Mouse (Mus musculus): ENCODE measurements at regions not wholly inside any gene's neighbourhood (a gene's known extent, or its start where the extent isn't known, plus 50 kb on each side); places are given as distances from the start of the nearest gene placed in this dataset.

- no peak for DNase-seq
Observed at GRCm38 (mm10) chr9:23535872-23536271, 313.0 kb downstream of the Bmper start.

GRCm38 (mm10) chr9:23538051-23538450 lies 315.2 kb downstream of the Bmper start:
- DNase-seq, result no peak

GRCm38 (mm10) chr9:23551692-23552091 lies 328.8 kb downstream of the Bmper start:
- no peak for DNase-seq

DNA sequence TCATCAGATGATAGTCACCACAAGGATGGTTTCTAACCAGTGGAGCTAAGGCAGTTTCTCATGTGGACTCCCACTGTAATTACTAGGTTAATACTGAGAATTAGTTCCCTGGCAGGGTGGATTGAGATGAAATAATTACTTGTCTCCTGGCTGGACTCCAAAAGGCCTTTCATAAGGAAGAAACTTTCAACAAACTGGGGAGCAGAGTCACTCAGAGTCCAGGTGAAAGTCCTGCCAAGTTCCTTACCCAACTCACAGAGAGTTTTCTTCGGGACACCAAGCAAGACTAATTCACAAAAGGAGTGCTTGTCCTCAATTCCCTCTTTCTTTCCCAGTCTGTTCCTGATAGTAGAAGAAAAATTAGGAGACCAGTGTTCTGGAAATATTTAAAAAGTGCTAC lies 330.9 kb downstream of the Bmper start:
- DNase-seq, result no peak

- DNase-seq, result no peak
Observed at GRCm38 (mm10) chr9:23557601-23558000, 334.7 kb downstream of the Bmper start.

DNA sequence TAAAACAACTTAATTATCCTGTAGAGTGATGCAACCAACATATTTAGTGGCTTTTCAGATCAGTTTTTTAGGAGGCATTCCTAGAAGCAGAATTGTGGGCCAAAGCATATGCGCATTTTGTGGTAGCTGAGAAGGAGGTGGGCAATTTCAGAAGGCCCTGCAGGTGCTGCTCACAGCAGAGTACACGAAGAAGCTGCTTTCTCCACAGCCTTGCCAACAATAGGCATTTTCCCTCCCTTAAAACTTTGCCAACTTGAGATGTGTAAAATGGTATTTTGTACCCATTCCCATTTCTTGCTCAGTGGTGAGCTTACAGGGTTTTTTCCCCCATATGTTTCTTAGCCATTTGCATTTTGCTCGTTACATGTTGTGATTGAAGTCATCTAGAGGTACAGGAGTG lies 339.0 kb downstream of the Bmper start:
- no peak for DNase-seq

DNA sequence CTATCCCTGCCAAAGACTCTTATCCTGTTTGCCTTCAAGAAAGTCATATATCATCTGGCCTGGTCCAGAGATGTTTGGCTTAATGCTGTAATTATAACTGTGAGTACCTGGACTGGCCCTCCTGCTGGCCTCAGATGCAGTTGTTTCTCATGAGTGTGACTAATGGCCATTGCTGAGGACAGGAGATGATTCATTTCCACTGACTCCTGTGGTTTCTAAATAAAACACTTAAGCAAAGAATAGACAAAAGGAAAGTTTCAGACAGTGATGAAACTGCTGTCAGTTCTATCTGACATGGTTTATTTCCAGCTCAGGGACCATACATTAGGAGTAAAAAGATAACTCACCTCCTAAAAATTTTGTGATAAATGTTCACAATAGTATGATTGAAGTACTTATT lies 344.2 kb downstream of the Bmper start:
- DNase-seq, result no peak

GRCm38 (mm10) chr9:23570150-23570549 lies 347.3 kb downstream of the Bmper start:
- peak; percentile 4 for DNase-seq

DNA sequence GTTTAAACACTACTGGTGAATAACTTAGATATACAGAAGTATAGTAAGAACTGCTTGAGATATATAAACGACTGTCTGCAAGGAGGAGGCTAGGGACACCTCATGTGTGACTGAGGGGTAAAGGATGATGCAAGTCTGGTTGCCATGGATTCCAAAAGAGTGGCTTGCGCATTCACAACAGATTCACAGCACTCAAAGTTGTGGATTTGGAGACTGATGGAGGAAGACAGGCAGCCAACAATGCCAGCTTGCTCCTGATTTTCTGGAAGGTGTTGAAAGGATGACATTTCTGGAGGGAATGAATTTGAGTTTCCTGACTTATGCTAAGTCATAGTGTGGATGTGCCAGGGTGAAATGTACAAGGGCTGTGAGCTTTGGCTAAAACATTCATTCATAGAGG lies 353.4 kb downstream of the Bmper start:
- DNase-seq, result no peak

DNA sequence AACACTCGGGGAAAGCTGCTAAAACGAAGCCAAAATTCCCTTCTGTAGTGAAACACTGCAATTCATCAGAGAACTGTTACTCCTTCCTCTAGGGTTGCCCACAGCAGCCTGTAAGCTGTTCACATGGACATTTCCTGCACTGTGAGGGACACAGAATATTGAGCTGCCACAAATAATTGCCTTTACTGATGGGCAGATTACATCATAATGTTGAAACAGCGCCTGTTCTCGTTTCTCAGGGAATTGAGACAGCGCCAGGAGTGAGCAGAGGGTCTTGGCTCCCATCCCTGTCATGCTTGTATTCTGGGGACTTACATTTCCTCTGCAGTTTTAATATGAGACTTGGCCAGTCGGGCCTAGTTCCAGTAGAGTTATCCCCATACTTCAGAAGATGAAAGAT lies 357.3 kb downstream of the Bmper start:
- no peak for DNase-seq

DNA sequence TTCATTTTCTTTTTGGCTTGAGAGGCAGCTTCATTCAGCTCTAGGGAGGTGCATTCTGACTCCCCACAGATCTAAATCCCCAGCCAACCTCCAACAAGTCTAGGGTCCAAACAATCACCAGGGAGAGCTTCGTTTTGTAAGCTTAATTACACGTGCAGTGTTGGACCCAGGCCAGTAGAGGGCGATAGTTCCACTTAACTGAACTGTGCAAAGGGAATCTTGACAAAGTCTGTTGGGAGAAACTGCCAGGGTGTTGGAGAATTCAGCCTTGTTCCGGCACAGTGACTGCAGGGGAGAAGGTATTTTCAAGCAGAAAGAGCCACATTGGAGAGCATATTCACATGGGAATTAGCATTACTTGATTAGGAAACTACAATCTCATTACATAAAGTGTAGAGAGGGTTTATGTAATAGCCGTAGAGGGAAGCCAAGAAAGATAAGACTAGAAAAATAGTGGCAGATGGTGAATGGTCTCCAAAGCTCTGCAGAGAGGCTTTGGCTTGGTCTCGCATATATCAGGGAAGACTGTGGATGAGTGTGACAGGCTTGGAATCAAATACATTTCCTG lies 358.2 kb downstream of the Bmper start:
- peak; percentile 74 for DNase-seq

GRCm38 (mm10) chr9:23584561-23584960 lies 361.7 kb downstream of the Bmper start:
- no peak for DNase-seq

DNA sequence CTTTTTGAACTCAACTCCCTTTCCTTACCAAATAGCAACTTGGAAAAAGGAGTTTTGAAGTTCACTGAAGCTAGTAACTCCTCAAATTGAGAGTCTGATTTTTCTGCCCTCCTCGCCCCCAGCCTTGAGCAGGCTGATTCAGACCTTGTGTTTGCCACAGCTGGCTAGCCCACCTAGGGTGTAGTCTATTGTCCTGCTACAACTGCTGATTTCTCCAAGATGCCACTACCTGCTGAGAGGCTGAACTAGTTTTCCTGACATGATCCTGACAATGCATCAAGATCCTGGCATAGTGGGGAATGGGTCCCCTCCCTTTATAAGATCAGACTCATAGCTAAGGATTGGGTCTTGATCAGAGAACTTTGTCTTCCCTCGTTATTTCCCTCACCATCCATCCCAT lies 366.1 kb downstream of the Bmper start:
- no peak for DNase-seq

DNA sequence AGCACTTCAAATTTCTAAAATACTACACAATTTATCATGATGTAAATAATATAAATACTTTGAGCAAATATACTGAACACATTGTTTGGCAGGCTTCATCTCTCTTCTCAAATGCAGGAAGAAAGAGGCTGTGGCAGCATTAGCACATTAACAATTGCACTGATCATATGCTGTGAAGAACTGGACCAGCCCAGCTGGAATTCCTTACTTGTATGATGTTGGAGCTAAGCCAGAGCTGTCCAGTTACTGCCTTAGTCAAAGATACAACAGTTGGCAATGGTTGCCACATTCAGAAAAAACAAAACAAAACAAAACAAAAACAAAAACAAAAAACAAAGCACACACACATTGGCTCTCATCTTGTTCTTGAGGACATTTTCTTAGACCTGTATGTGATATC lies 369.0 kb downstream of the Bmper start:
- DNase-seq, result no peak

DNA sequence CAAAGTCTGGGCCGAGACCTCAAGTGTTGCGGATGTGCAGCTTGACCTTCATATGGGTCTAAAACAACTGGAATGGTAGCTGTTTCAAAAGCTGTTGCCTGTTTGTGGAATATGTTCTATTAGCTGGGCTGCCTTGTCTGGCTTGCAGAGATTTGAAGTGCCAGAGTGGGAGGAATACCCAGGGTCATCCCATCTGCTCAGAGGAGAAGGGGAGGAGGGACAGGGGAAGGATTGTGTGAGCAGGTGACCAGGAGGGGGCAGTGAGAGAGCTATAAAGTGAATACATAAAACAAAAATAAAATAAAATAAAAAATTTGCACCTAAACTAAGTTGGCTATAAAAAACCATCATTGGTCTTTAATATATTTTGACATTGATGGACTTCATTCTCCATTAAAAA lies 377.7 kb downstream of the Bmper start:
- no peak for DNase-seq

Data from gastrocnemius, postnatal 10 days (tissue).